ENCODE assay signal across 17 mouse cellular contexts in genomic region chr3:107558740-107559139, GRCm38 (mm10). TPM values are rescaled to one million over a fixed set of nuclear protein-coding genes. Genes with fewer than 3 reads are reported as not detected.
DNase-seq lines count a peak whose midpoint lies in the region; ATAC-seq and TF ChIP-seq lines count a peak whose summit lies in the region.
"Had no signal": no experiment of that assay in that cellular context is flagged by ENCODE, and none has a peak within 500 bp of the region (broad histone marks: within the 10 kb centered on the region; RNA-seq: fewer than 3 reads in every experiment).

No protein-coding gene starts in this region.

- H3K4me2 ChIP-seq in forebrain, embryonic 11.5 days (ENCODE audit: low read depth, low read length, severe bottlenecking) = no peak overlapping the region
- H3K4me2 ChIP-seq in forebrain, embryonic 13.5 days = no peak overlapping the region
- no peak overlapping the region for H3K4me2 ChIP-seq in kidney, postnatal 0 days (ENCODE audit: low read length)
- H3K4me2 ChIP-seq in midbrain, embryonic 11.5 days = no peak overlapping the region
- no peak overlapping the region for H3K4me2 ChIP-seq in midbrain, embryonic 14.5 days (ENCODE audit: low read length)
- H3K4me2 ChIP-seq in embryonic facial prominence, embryonic 14.5 days (ENCODE audit: low read depth, low read length) = no peak overlapping the region

- H3K27ac ChIP-seq in forebrain, embryonic 11.5 days (ENCODE audit: low read depth, low read length) = no peak overlapping the region
- no peak overlapping the region for H3K27ac ChIP-seq in forebrain, embryonic 13.5 days
- no peak overlapping the region for H3K27ac ChIP-seq in kidney, postnatal 0 days
- no peak overlapping the region for H3K27ac ChIP-seq in midbrain, embryonic 11.5 days (ENCODE audit: low read depth, low read length)
- H3K27ac ChIP-seq in midbrain, embryonic 14.5 days (replicated peaks; ENCODE audit: low read depth, low read length) = no peak overlapping the region
- no peak overlapping the region for H3K27ac ChIP-seq in embryonic facial prominence, embryonic 14.5 days (replicated peaks; ENCODE audit: low read depth, low read length)
- H3K27ac ChIP-seq: gastrocnemius, adult 2 months; macrophage had no signal

- no peaks in the 10 kb centered on the region for H3K4me1 ChIP-seq in forebrain, embryonic 11.5 days (replicated peaks; ENCODE audit: control insufficient read depth, insufficient read depth, low read length)
- H3K4me1 ChIP-seq in forebrain, embryonic 13.5 days = no peaks in the 10 kb centered on the region
- H3K4me1 ChIP-seq in kidney, postnatal 0 days (replicated peaks; ENCODE audit: insufficient read depth, low read length) = no peaks in the 10 kb centered on the region
- H3K4me1 ChIP-seq in midbrain, embryonic 11.5 days (ENCODE audit: control insufficient read depth, insufficient read depth, low read length) = no peaks in the 10 kb centered on the region
- no peaks in the 10 kb centered on the region for H3K4me1 ChIP-seq in midbrain, embryonic 14.5 days (ENCODE audit: control insufficient read depth, insufficient read depth, low read length)
- no peaks in the 10 kb centered on the region for H3K4me1 ChIP-seq in embryonic facial prominence, embryonic 14.5 days (ENCODE audit: control insufficient read depth, insufficient read depth, low read length)

- no peaks in the 10 kb centered on the region for H3K36me3 ChIP-seq in forebrain, embryonic 11.5 days (ENCODE audit: control insufficient read depth, insufficient read depth, low read length)
- H3K36me3 ChIP-seq in forebrain, embryonic 13.5 days (ENCODE audit: poor library complexity, severe bottlenecking) = no peaks in the 10 kb centered on the region
- H3K36me3 ChIP-seq in kidney, postnatal 0 days (ENCODE audit: insufficient read depth, low read length) = no peaks in the 10 kb centered on the region
- no peaks in the 10 kb centered on the region for H3K36me3 ChIP-seq in midbrain, embryonic 11.5 days (ENCODE audit: control insufficient read depth, insufficient read depth, low read length)
- no peaks in the 10 kb centered on the region for H3K36me3 ChIP-seq in midbrain, embryonic 14.5 days (ENCODE audit: control insufficient read depth, insufficient read depth, low read length)
- no peaks in the 10 kb centered on the region for H3K36me3 ChIP-seq in embryonic facial prominence, embryonic 14.5 days (ENCODE audit: control insufficient read depth, insufficient read depth, low read length)

- TF ChIP-seq CTCF in kidney, postnatal 0 days (IDR thresholded peaks at IDR 0.05; ENCODE audit: low read depth) = no peak

- H3K9me3 ChIP-seq in forebrain, embryonic 11.5 days (ENCODE audit: control insufficient read depth, low read length) = no peaks in the 10 kb centered on the region
- no peaks in the 10 kb centered on the region for H3K9me3 ChIP-seq in forebrain, embryonic 13.5 days (replicated peaks)
- H3K9me3 ChIP-seq in kidney, postnatal 0 days (replicated peaks; ENCODE audit: low read length) = no peaks in the 10 kb centered on the region
- no peaks in the 10 kb centered on the region for H3K9me3 ChIP-seq in midbrain, embryonic 11.5 days (ENCODE audit: control insufficient read depth, low read length)
- H3K9me3 ChIP-seq in midbrain, embryonic 14.5 days (ENCODE audit: control insufficient read depth, low read length) = no peaks in the 10 kb centered on the region
- H3K9me3 ChIP-seq in embryonic facial prominence, embryonic 14.5 days (ENCODE audit: control insufficient read depth, low read length) = no peaks in the 10 kb centered on the region

- peak; percentile 18; the same call in 1 of the 2 replicates for ATAC-seq in forebrain, embryonic 11.5 days (replicated peaks; ENCODE audit: low FRiP score)
- ATAC-seq in forebrain, embryonic 13.5 days = no peak
- 0 out of 2 replicates have a peak, but pooled peaks have one; percentile 23 for ATAC-seq in kidney, postnatal 0 days (replicated peaks; ENCODE audit: low FRiP score, low read depth)
- peak; percentile 20; the same call in 1 of the 2 replicates for ATAC-seq in midbrain, embryonic 11.5 days (ENCODE audit: low FRiP score)
- ATAC-seq in midbrain, embryonic 14.5 days (ENCODE audit: low FRiP score, low TSS enrichment) = no peak
- peak; percentile 6; the same call in 1 of the 2 replicates for ATAC-seq in embryonic facial prominence, embryonic 14.5 days (ENCODE audit: low read depth)

- 32% methylated on average over 3 of the region's 3 CpGs for WGBS in forebrain, embryonic 11.5 days
- 41% methylated on average over 3 of the region's 3 CpGs for WGBS in forebrain, embryonic 13.5 days
- WGBS in kidney, postnatal 0 days = 30% methylated on average over 3 of the region's 3 CpGs
- 35% methylated on average over 3 of the region's 3 CpGs for WGBS in midbrain, embryonic 11.5 days
- WGBS in midbrain, embryonic 14.5 days = 33% methylated on average over 3 of the region's 3 CpGs
- 32% methylated on average over 3 of the region's 3 CpGs for WGBS in embryonic facial prominence, embryonic 14.5 days

- H3K9ac ChIP-seq in forebrain, embryonic 11.5 days (ENCODE audit: low read length) = no peak overlapping the region
- H3K9ac ChIP-seq in forebrain, embryonic 13.5 days = no peak overlapping the region
- H3K9ac ChIP-seq in kidney, postnatal 0 days (ENCODE audit: low read depth, low read length) = no peak overlapping the region
- no peak overlapping the region for H3K9ac ChIP-seq in midbrain, embryonic 11.5 days (ENCODE audit: low read length)
- H3K9ac ChIP-seq in midbrain, embryonic 14.5 days (replicated peaks; ENCODE audit: low read length) = no peak overlapping the region
- H3K9ac ChIP-seq in embryonic facial prominence, embryonic 14.5 days (ENCODE audit: low read depth, low read length) = no peak overlapping the region

- H3K4me3 ChIP-seq in forebrain, embryonic 11.5 days (ENCODE audit: low read depth, low read length) = no peak overlapping the region
- no peak overlapping the region for H3K4me3 ChIP-seq in forebrain, embryonic 13.5 days
- no peak overlapping the region for H3K4me3 ChIP-seq in kidney, postnatal 0 days (replicated peaks; ENCODE audit: low read depth, low read length)
- H3K4me3 ChIP-seq in midbrain, embryonic 11.5 days (ENCODE audit: low read depth, low read length) = no peak overlapping the region
- no peak overlapping the region for H3K4me3 ChIP-seq in midbrain, embryonic 14.5 days (replicated peaks; ENCODE audit: low read depth, low read length)
- no peak overlapping the region for H3K4me3 ChIP-seq in embryonic facial prominence, embryonic 14.5 days (ENCODE audit: low read depth, low read length)
- H3K4me3 ChIP-seq: erythroblast, embryonic 14.5 days; gastrocnemius, adult 2 months had no signal

- H3K27me3 ChIP-seq in forebrain, embryonic 11.5 days (ENCODE audit: control insufficient read depth, insufficient read depth, low read length) = no peaks in the 10 kb centered on the region
- H3K27me3 ChIP-seq in forebrain, embryonic 13.5 days = no peaks in the 10 kb centered on the region
- peaks cover 6% of the 10 kb centered on the region; the same call in 1 of the 2 replicates for H3K27me3 ChIP-seq in kidney, postnatal 0 days (ENCODE audit: insufficient read depth, low read length)
- no peaks in the 10 kb centered on the region for H3K27me3 ChIP-seq in midbrain, embryonic 11.5 days (ENCODE audit: control insufficient read depth, insufficient read depth, low read length)
- H3K27me3 ChIP-seq in midbrain, embryonic 14.5 days (ENCODE audit: control insufficient read depth, insufficient read depth, low read length) = no peaks in the 10 kb centered on the region
- no peaks in the 10 kb centered on the region for H3K27me3 ChIP-seq in embryonic facial prominence, embryonic 14.5 days (replicated peaks; ENCODE audit: control insufficient read depth, insufficient read depth, low read length)

- peak; percentile 38 for DNase-seq in forebrain, embryonic 11.5 days (ENCODE audit: low spot score)
- no peak for DNase-seq in kidney, postnatal 0 days (ENCODE audit: low spot score)
- DNase-seq in kidney, postnatal 14 days = no peak
- DNase-seq in midbrain, embryonic 11.5 days (ENCODE audit: low spot score, missing footprints) = no peak
- DNase-seq in midbrain, embryonic 14.5 days = no peak
- DNase-seq in embryonic facial prominence, embryonic 14.5 days (ENCODE audit: low spot score) = no peak
- DNase-seq in layer of hippocampus, adult 11-12 months (ENCODE audit: low spot score) = no peak
- DNase-seq: thymus, adult 18-20 months had no signal

RNA-seq across cellular contexts. Expression of gene Ubl4b, which starts 3.9 kb away (rescaled TPM):
- not detected in 2 replicates for polyA plus RNA-seq in forebrain, embryonic 11.5 days (2014; fragmentation: Nextera tagmentation; extraction: Ambion mirVana)
- polyA plus RNA-seq in forebrain, embryonic 13.5 days (2015; fragmentation: Nextera tagmentation; extraction: Ambion mirVana) = not detected in 2 replicates
- polyA plus RNA-seq in kidney, postnatal 0 days (2015; fragmentation: Nextera tagmentation; extraction: Ambion mirVana) = not detected in 2 replicates
- not detected in 2 replicates for polyA plus RNA-seq in midbrain, embryonic 11.5 days (2014; fragmentation: Nextera tagmentation; extraction: Ambion mirVana)
- not detected in 2 replicates for polyA plus RNA-seq in midbrain, embryonic 14.5 days (2014; fragmentation: Nextera tagmentation; extraction: Ambion mirVana)
- polyA plus RNA-seq in embryonic facial prominence, embryonic 14.5 days (2014; fragmentation: Nextera tagmentation; extraction: Ambion mirVana) = not detected in 2 replicates
- polyA plus RNA-seq: erythroblast, embryonic 14.5 days; heart, embryonic 14.5 days; liver, adult 2 months; macrophage; small intestine, adult 2 months; urinary bladder, adult 2 months had no signal

RNA-seq across cellular contexts. Expression of gene Alx3, which starts 36.1 kb away (rescaled TPM):
- 14.7 and 16.9 TPM in 2 replicates for polyA plus RNA-seq in forebrain, embryonic 11.5 days (2014; fragmentation: Nextera tagmentation; extraction: Ambion mirVana)
- polyA plus RNA-seq in forebrain, embryonic 13.5 days (2015; fragmentation: Nextera tagmentation; extraction: Ambion mirVana) = 2.3 and 2.9 TPM in 2 replicates
- 0.09 TPM in 2 replicates for polyA plus RNA-seq in kidney, postnatal 0 days (2015; fragmentation: Nextera tagmentation; extraction: Ambion mirVana)
- polyA plus RNA-seq in midbrain, embryonic 11.5 days (2014; fragmentation: Nextera tagmentation; extraction: Ambion mirVana) = 2.8 and 3.3 TPM in 2 replicates
- polyA plus RNA-seq in midbrain, embryonic 14.5 days (2014; fragmentation: Nextera tagmentation; extraction: Ambion mirVana) = 0.74 TPM in 1 of 2 replicates, not detected in the other
- polyA plus RNA-seq in embryonic facial prominence, embryonic 14.5 days (2014; fragmentation: Nextera tagmentation; extraction: Ambion mirVana) = 9.2 and 13.5 TPM in 2 replicates
- polyA plus RNA-seq: erythroblast, embryonic 14.5 days; heart, embryonic 14.5 days; kidney, adult 2 months; liver, adult 2 months; macrophage; small intestine, adult 2 months; urinary bladder, adult 2 months had no signal

RNA-seq across cellular contexts. Expression of gene Slc6a17, which starts 40.9 kb away (rescaled TPM):
- 3.0 and 3.6 TPM in 2 replicates for polyA plus RNA-seq in forebrain, embryonic 11.5 days (2014; fragmentation: Nextera tagmentation; extraction: Ambion mirVana)
- polyA plus RNA-seq in forebrain, embryonic 13.5 days (2015; fragmentation: Nextera tagmentation; extraction: Ambion mirVana) = 9.6 and 11.2 TPM in 2 replicates
- 4.2 and 4.9 TPM in 2 replicates for polyA plus RNA-seq in kidney, postnatal 0 days (2015; fragmentation: Nextera tagmentation; extraction: Ambion mirVana)
- 1.8 and 1.9 TPM in 2 replicates for polyA plus RNA-seq in midbrain, embryonic 11.5 days (2014; fragmentation: Nextera tagmentation; extraction: Ambion mirVana)
- 12.3 and 20.4 TPM in 2 replicates for polyA plus RNA-seq in midbrain, embryonic 14.5 days (2014; fragmentation: Nextera tagmentation; extraction: Ambion mirVana)
- 4.8 and 4.9 TPM in 2 replicates for polyA plus RNA-seq in embryonic facial prominence, embryonic 14.5 days (2014; fragmentation: Nextera tagmentation; extraction: Ambion mirVana)
- polyA plus RNA-seq: erythroblast, embryonic 14.5 days had no signal

Comparison
In these comparisons a context has a peak if more than half of its experiments do, and no peak if none do; other contexts are left out.
1. ATAC-seq: peak in forebrain, embryonic 11.5 days (single experiment), kidney, postnatal 0 days (single experiment), midbrain, embryonic 11.5 days (single experiment) and embryonic facial prominence, embryonic 14.5 days (single experiment); none in forebrain, embryonic 13.5 days (single experiment) and midbrain, embryonic 14.5 days (single experiment).